Mouse (Mus musculus) gonadal fat pad, adult 2 months (tissue): ENCODE data around the gene Ice2. TPM values are rescaled to one million over a fixed set of nuclear protein-coding genes. Genes with fewer than 3 reads are reported as not detected.

Experiments
- DNase-seq: peaks from one replicate; pipeline ENCODE4 v3.0.0-alpha.2; 2012; ENCODE audit warnings: low read depth
- polyA plus RNA-seq: library from polyadenylated mRNA; depleted of rRNA; stranded (reverse); fragments of >200 nt; gene quantifications from 2 replicates; pipeline ENCODE4 v1.2.3, GENCODE M21; 2012; rRNA removed

Gene Ice2
- polyA plus RNA-seq: 4.0 and 4.6 TPM in 2 replicates

DNA sequence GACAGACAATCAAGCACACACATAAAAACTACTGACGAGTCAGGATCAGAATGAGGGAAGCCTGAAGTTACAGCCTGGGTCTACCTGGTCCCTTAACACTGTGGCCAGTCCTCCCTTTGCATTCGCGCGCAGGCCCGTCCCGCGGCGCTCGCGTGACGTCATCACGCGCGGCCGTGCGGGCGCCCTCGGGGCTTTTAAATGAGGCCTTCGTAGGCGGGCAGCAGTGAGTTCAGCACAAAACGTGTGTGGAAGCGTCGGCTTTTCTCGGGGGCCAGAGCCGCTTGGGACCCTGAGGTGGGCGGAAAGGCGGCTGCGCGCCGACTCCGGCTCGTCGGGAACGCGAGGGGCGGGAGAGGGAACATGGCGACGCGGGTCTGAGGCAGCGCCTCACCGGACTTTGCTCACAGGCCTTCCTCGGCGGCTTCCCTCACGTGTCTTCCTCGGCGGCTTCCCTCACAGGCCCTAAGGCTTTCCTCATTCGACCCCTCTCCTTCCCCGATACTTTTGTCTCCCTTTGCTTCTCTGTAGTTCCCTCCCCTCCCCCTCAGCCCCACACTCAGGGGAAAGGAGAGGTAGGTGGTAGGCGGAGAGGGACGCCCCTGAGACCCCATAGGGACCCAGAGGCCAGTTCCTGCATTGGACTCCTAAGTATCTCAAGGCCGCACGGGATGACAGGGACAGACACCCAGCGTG is at the start of gene Ice2:
TSS of gene Ice2 (plus strand) at position 147 of the 693 bp plus-strand sequence.
- DNase-seq: no peak

- DNase-seq: no peak
These were observed 48.2 kb upstream of the Ice2 start for GRCm38 (mm10) chr9:69349537-69349936.

- DNase-seq: no peak
These were observed 43.5 kb upstream of the Ice2 start for GRCm38 (mm10) chr9:69354228-69354627.

- no peak for DNase-seq
These were observed 39.9 kb upstream of the Ice2 start for GRCm38 (mm10) chr9:69357834-69358233.

DNA sequence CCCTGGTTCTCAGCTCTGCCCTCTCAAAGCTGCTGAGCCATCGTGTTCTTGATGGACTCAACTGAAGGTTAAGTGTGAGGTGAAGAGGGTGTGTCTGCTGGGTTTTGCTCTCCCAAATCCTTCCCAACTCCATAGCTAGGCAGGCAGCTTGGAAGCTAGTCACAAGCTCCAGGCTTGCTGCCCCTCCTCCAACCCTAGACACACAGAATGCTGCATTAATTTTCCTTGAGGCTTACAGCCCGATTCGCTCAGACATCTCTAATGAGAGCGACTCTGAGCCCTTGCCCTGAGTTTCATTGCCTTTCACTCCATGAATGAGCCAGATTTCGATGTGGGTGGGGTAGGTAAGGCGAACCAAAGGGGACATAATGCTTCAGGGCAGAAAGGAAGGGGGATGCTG is 38.9 kb upstream of the Ice2 start:
- DNase-seq: no peak

GRCm38 (mm10) chr9:69361951-69362445 is 35.7 kb upstream of the Ice2 start:
- peak; percentile 65 for DNase-seq

DNA sequence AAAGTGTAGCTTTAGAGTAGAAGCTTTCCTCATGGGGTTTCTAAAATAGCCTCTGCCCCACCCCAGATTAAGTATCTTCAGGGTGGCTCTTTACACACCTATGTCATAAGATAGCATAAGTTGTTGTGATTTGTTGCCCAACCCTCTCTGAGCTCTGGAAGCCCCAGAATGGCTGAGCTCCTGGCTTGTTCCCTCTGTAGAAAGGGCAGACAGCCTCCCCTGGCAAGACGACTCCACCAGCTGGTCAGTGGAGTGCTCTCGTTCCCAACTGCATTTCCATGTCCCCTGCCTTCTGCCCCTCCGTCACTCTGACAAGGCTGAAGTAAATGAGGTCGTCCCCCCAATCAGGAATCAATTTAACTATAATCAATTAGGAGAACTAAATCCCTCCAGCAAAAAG is 34.9 kb upstream of the Ice2 start:
- DNase-seq: no peak

- no peak for DNase-seq
These were observed 33.6 kb upstream of the Ice2 start for GRCm38 (mm10) chr9:69364117-69364516.

- DNase-seq: peak; percentile 61
These were observed 30.7 kb upstream of the Ice2 start for GRCm38 (mm10) chr9:69367055-69367454.

DNA sequence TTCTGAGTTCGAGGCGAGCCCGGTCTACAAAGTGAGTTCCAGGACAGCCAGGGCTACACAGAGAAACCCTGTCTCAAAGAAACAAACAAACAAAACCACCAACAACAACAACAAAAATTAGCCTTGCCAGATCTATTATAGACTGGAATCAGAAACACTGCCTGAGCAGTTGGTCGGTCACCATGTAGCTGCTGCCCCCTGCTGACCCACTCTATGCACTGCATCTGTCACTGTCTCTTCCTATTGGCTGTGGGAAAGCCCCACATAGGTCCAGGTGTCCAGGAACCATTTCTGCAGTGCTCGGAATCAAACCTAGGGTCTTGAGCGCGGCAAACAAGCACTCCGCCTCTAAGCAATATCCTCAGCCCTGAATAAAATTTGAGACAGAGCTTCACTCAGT is 29.6 kb upstream of the Ice2 start:
- DNase-seq: no peak

- DNase-seq: peak; percentile 84
These were observed 26.5 kb upstream of the Ice2 start for GRCm38 (mm10) chr9:69371046-69371724.

GRCm38 (mm10) chr9:69372871-69373270 is 24.8 kb upstream of the Ice2 start:
- DNase-seq: no peak

- no peak for DNase-seq
These were observed 20.6 kb upstream of the Ice2 start for GRCm38 (mm10) chr9:69376982-69377653.

GRCm38 (mm10) chr9:69377654-69378045 is 20.1 kb upstream of the Ice2 start:
- DNase-seq: no peak

- no peak for DNase-seq
These were observed 17.2 kb upstream of the Ice2 start for GRCm38 (mm10) chr9:69380546-69380945.

DNA sequence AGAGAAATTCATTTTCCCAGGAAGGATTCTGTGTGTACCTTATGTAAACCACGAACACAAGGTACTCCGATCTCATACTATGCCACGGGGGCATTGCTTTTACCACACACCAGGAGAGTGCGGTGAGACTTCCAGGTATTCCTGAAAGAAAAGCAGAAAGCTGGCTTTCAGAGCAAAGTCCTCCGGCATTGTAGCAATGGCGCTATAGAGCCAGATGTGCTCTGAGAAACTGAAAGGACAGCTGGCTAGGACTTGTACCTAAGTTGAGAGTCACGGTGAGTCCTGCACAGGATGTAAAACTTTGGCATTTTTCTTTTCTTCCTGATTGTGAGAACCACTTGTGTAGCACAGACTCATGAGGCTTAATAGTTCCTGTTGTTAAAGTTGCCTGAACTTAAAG is 16.0 kb upstream of the Ice2 start:
- DNase-seq: no peak

DNA sequence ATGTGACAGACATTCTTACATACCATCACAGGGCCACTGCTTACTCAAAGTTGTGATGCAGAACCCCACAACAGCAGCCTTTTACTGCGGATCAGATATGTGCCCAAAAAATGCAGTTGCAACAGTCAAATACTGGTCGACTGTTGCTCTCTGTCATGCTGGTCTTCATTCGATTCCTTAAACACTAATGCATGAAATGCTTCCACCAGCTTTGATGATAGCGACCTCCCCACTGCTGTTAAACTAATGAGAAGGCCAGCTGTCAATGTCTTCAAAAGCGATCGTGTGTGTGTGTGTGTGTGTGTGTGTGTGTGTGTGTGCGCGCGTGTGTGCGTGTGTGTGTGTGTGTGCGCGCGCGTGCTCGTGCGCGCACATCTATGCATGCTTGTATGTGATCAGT is 13.2 kb upstream of the Ice2 start:
- no peak for DNase-seq

DNA sequence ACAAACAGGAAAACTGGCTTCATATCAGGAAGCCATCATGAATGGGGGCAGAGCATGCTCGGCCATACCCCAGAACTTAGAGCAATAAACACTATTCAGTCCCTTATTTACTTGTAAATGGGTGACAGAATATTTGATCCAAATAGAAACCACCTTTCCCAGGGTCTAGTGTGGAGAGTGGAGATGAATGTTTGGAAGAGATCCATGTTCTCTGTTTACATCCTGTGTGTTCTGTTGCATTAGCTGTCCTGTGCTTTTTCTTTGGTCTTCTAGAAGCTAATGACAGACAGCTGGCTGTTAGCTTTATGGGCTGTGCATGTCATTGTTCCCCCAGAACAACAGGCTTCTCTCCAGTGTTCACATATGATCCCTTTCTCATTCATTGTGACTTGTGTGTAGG is 12.8 kb upstream of the Ice2 start:
- no peak for DNase-seq

DNA sequence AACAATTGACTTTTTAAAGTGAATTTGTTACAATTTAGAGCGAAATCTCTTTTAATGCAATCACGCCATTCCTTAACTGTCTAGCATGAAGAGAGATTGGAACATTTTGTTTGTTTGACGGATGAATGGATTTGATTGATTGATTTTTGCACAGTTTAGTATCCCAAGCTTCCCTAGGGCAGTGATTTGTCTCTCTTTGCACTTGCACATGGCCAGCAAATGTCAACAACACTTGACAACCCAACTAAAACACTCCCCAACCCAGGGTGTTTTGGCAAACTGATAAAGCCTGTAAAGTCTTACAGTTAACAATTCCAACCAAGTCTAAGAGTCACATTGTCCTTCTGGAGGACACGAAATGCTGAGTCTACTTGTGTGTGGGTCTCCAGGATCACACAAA is 10.4 kb upstream of the Ice2 start:
- no peak for DNase-seq

- no peak for DNase-seq
These were observed 7.1 kb upstream of the Ice2 start for GRCm38 (mm10) chr9:69390631-69391030.

DNA sequence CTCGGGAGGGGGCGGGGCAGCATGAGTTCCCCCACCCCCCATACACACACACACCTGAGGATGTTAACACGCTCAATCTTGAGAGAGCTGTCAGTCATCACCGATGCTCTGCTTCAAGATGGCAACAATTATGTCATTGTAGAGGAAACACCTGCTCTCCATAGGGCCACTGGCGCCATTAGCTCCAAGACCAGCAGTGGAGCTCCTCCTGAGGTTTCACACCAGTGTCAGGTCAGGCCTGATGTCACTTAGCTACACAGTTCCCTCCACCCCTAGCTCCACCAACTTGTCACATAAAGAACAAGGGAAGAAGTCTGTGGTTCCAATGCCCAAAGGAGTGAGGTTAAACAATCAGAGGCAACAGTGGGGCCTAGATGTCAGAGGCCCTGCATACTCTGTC is 3.5 kb upstream of the Ice2 start:
- no peak for DNase-seq

DNA sequence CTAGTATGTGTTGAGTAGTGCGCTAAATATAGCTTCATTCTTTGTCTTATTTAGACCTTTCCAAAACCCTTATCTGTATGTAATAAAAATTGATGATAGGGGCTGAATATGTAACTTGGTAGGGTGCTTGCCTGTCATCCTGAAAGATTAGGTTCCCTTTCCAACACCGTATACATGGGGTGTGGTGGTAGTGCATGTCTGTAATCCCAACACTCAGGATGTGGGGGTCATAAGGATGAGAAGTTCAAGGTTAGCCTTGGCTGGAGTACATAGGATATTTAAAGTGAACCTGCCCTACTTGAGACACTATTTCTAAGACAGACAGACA is 310 bp upstream of the Ice2 start:
- DNase-seq: no peak

GRCm38 (mm10) chr9:69398453-69398850 is 746 bp downstream of the Ice2 start:
- DNase-seq: no peak
